Mouse (Mus musculus): ENCODE results near the gene Pcf11. TPM values are rescaled to one million over a fixed set of nuclear protein-coding genes. Genes with fewer than 3 reads are reported as not detected.
A peak's percentile ranks its signal among the peaks of the same experiment; 100 is the strongest.

Gene Pcf11
- polyA plus RNA-seq, 1 experiment from 2014 or later, result 9.8 TPM

- peak within 1 kb of the TSS; percentile 50 for H3K27ac ChIP-seq
- WGBS (ENCODE audit: insufficient replicate concordance), result under 1% methylated on average over 44 of the region's 44 CpGs
- peak within 1 kb of the TSS; percentile 81 for H3K4me3 ChIP-seq (replicated peaks)
- ATAC-seq (ENCODE audit: low read depth), result peak; percentile 97
- peak within 1 kb of the TSS; percentile 80 for H3K9ac ChIP-seq
- peaks cover 28% of the 10 kb centered on the region for H3K27me3 ChIP-seq
- H3K4me2 ChIP-seq, result peak within 1 kb of the TSS; percentile 96
- H3K36me3 ChIP-seq, result peaks cover 6% of the 10 kb centered on the region; the same call in 1 of the 2 replicates
- H3K4me1 ChIP-seq (replicated peaks), result peaks cover 21% of the 10 kb centered on the region
- DNase-seq, result peak; percentile 84
- H3K9me3 ChIP-seq (replicated peaks), result no peaks in the 10 kb centered on the region
These were observed 32.6 kb downstream of the Pcf11 start, which contains the start of gene Ankrd42 for GRCm38 (mm10) chr7:92637021-92637625. TSS of gene Ankrd42 (minus strand) at chr7:92637142.

- Histone ChIP-seq H3K27ac (no peak overlapping the region), H3K4me1 (replicated peaks) (peaks cover 21% of the 10 kb centered on the region), H3K4me2 (peak overlapping the region; percentile 96), H3K9ac (peak overlapping the region; percentile 80), H3K4me3 (replicated peaks) (peak overlapping the region; percentile 81), H3K27me3 (peaks cover 28% of the 10 kb centered on the region), H3K9me3 (replicated peaks) (no peaks in the 10 kb centered on the region), H3K36me3 (peaks cover 6% of the 10 kb centered on the region; the same call in 1 of the 2 replicates)
- peak; percentile 35 for ATAC-seq (ENCODE audit: low read depth)
- DNase-seq, result no peak
- 3% methylated on average over 49 of the region's 49 CpGs for WGBS (ENCODE audit: insufficient replicate concordance)
These were observed 33.3 kb downstream of the Pcf11 start for GRCm38 (mm10) chr7:92636295-92637011.

GRCm38 (mm10) chr7:92630167-92630566, 39.6 kb downstream of the Pcf11 start:
- H3K9me3 ChIP-seq (replicated peaks), result no peaks in the 10 kb centered on the region
- H3K9ac ChIP-seq, result no peak overlapping the region
- no peaks in the 10 kb centered on the region for H3K36me3 ChIP-seq
- H3K4me1 ChIP-seq (replicated peaks), result no peaks in the 10 kb centered on the region
- no peak overlapping the region for H3K4me2 ChIP-seq
- no peak for DNase-seq
- H3K27me3 ChIP-seq, result peaks cover 15% of the 10 kb centered on the region
- no peak for ATAC-seq (ENCODE audit: low read depth)
- WGBS (ENCODE audit: insufficient replicate concordance), result 36% methylated on average over 2 of the region's 2 CpGs
- H3K27ac ChIP-seq, result no peak overlapping the region
- no peak overlapping the region for H3K4me3 ChIP-seq (replicated peaks)

GRCm38 (mm10) chr7:92624488-92624887, 45.2 kb downstream of the Pcf11 start:
- no peak overlapping the region for H3K4me2 ChIP-seq
- H3K27me3 ChIP-seq, result no peaks in the 10 kb centered on the region
- ATAC-seq (ENCODE audit: low read depth), result no peak
- no peak overlapping the region for H3K9ac ChIP-seq
- no peak overlapping the region for H3K27ac ChIP-seq
- H3K36me3 ChIP-seq, result no peaks in the 10 kb centered on the region
- H3K4me1 ChIP-seq (replicated peaks), result no peaks in the 10 kb centered on the region
- 31% methylated on average over 2 of the region's 2 CpGs for WGBS (ENCODE audit: insufficient replicate concordance)
- H3K4me3 ChIP-seq (replicated peaks), result no peak overlapping the region
- no peaks in the 10 kb centered on the region for H3K9me3 ChIP-seq (replicated peaks)
- DNase-seq, result no peak

GRCm38 (mm10) chr7:92610830-92611229, 58.9 kb downstream of the Pcf11 start:
- H3K4me2 ChIP-seq, result no peak overlapping the region
- H3K27me3 ChIP-seq, result no peaks in the 10 kb centered on the region
- H3K4me1 ChIP-seq (replicated peaks), result no peaks in the 10 kb centered on the region
- no peaks in the 10 kb centered on the region for H3K9me3 ChIP-seq (replicated peaks)
- 74% methylated on average over 7 of the region's 7 CpGs for WGBS (ENCODE audit: insufficient replicate concordance)
- no peak overlapping the region for H3K4me3 ChIP-seq (replicated peaks)
- no peak overlapping the region for H3K27ac ChIP-seq
- DNase-seq (no peak), ATAC-seq (ENCODE audit: low read depth) (no peak)
- no peak overlapping the region for H3K9ac ChIP-seq
- no peaks in the 10 kb centered on the region for H3K36me3 ChIP-seq

- WGBS (ENCODE audit: insufficient replicate concordance), result 62% methylated on average over 7 of the region's 7 CpGs
- ATAC-seq (ENCODE audit: low read depth) (no peak), DNase-seq (no peak)
- Histone ChIP-seq H3K27ac (no peak overlapping the region), H3K4me3 (replicated peaks) (no peak overlapping the region), H3K9me3 (replicated peaks) (no peaks in the 10 kb centered on the region), H3K4me2 (no peak overlapping the region), H3K36me3 (no peaks in the 10 kb centered on the region), H3K9ac (no peak overlapping the region), H3K4me1 (replicated peaks) (no peaks in the 10 kb centered on the region), H3K27me3 (no peaks in the 10 kb centered on the region)
These were observed 64.8 kb downstream of the Pcf11 start for GRCm38 (mm10) chr7:92604961-92605360.

Other genes starting within 250 kb of the Pcf11 start
- gene Ccdc90b, start 108.8 kb downstream of the Pcf11 start, polyA plus RNA-seq (2015; fragmentation: Nextera tagmentation; extraction: Ambion mirVana), result 17.7 and 22.4 TPM in 2 replicates
- 0.45 and 0.66 TPM in 2 replicates for gene Ankrd42, start 32.8 kb downstream of the Pcf11 start, polyA plus RNA-seq (2015; fragmentation: Nextera tagmentation; extraction: Ambion mirVana)
- 6.1 and 7.1 TPM in 2 replicates for gene Rab30, start 71.7 kb upstream of the Pcf11 start, polyA plus RNA-seq (2015; fragmentation: Nextera tagmentation; extraction: Ambion mirVana)
- 10.6 and 15.1 TPM in 2 replicates for gene Ddias, start 204.3 kb upstream of the Pcf11 start, polyA plus RNA-seq (2015; fragmentation: Nextera tagmentation; extraction: Ambion mirVana)
- gene Prcp, start 204.5 kb upstream of the Pcf11 start, polyA plus RNA-seq (2015; fragmentation: Nextera tagmentation; extraction: Ambion mirVana), result 16.5 and 18.3 TPM in 2 replicates